Mouse (Mus musculus): ENCODE measurements around the gene Vps33a.

Gene Vps33a

GRCm38 (mm10) chr5:123572357-123573186 lies at the start of gene Vps33a:
Vps33a (minus strand) TSS chr5:123573038.
- peak; percentile 97 for DNase-seq (ENCODE audit: low spot score)

- no peak for DNase-seq (ENCODE audit: low spot score)
These were observed 49.6 kb upstream of the Vps33a start for GRCm38 (mm10) chr5:123622421-123622820.

DNA sequence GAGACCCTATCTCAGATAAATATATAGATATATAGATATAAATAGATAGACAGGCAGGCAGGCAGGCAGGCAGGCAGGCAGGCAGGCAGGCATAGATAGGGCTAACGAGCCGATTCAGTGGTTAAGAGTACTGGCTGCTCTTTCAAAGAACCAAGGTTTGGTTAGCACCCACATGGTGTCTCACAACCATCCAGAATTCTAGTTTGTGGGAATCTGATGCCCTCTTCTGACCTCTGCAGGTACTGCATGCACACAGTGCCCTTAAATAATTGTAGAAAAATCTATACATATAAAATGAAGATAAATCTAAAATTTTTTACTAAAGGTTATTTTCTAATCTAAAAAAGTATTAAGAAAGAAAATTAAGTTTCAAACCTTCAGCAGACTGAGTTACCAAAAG lies 45.7 kb upstream of the Vps33a start:
- no peak for DNase-seq (ENCODE audit: low spot score)

- DNase-seq (ENCODE audit: low spot score): no peak
These were observed 41.4 kb upstream of the Vps33a start for GRCm38 (mm10) chr5:123614246-123614645.

DNA sequence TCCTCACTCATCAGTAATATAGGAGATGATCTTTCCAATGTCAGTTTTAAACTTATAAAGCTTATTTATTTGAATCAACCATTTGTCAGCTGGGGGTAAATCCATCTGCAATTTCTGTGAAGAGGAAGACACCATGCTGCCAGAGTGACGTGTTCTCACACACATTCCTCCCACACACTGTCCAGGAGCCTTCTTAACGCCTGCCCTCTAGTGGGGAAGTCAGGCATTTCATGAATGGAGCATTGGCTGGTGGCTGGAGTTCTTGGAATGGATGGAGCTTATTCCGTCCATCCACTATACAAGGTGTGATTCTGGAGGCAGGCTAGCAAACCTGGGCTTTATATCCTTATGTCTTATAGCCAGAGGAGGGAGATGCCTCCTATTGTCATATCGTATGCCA lies 37.0 kb upstream of the Vps33a start:
- DNase-seq (ENCODE audit: low spot score): peak; percentile 48

DNA sequence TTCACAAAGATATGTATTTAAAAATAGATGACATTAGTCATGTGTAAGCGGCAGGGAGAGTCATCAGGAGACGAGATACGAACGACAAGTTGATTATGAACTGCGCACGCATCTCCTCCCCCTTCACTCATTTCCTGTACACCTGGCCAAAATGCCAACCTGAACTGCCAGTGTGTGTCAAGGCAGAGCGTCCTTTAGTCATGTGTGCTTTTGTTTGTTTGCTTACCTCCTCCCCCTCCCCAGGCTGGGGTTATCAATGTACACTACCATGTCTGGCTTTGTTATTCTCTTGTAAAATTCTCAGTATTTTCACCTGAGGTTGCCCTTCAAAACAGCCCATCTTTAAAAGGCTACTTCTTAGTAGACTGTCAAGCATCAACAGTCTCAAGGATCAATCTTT lies 36.6 kb upstream of the Vps33a start:
- DNase-seq (ENCODE audit: low spot score): no peak

DNA sequence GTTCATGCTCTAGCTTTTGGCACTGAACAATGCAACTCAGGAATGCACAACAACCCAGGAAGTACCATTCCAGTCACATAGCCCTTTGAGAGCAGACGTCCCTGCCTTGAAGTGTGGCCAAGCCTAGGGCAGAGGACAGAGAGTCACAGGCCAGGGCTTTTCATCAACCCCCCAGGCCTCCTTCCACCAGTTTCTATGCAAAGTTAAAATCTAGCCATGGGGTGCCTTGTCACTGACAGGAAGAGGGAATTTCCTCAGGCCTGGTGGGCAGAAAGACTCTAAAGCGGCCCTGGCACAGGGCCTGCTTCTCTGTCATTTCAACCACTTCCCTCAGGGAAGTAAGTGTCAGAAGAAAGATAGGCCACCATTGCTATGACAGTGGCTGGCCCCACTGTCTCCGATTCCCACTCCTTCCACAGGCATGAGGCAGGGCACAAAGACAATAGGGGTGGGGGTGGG lies 34.4 kb upstream of the Vps33a start:
- no peak for DNase-seq (ENCODE audit: low spot score)

- DNase-seq (ENCODE audit: low spot score): peak; percentile 53
These were observed 30.7 kb upstream of the Vps33a start for GRCm38 (mm10) chr5:123603496-123603895.

- DNase-seq (ENCODE audit: low spot score): no peak
These were observed 29.3 kb upstream of the Vps33a start for GRCm38 (mm10) chr5:123602174-123602573.

DNA sequence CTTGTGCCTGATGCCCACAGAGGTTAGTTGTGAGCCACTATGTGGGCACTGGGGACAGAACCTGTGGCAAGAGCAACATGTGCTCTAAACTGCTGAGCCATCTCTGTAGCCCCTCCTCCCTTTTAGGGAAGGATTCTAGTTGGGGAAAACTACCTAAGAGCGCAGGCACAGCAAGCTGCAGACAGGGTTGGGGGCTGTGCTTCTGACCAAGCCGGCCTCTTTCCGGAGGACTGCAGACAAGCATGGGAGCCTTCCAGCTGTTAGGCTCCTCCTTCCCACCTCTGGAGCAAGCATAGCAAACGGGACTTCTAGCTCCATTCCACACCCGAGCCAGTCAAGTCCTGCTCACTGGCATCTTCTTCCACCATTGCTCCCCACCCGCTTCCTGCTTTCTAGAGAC lies 26.5 kb upstream of the Vps33a start:
- DNase-seq (ENCODE audit: low spot score): no peak

- DNase-seq (ENCODE audit: low spot score): no peak
These were observed 20.9 kb upstream of the Vps33a start for GRCm38 (mm10) chr5:123593622-123594280.

GRCm38 (mm10) chr5:123580043-123580442 lies 7.2 kb upstream of the Vps33a start:
- no peak for DNase-seq (ENCODE audit: low spot score)

DNA sequence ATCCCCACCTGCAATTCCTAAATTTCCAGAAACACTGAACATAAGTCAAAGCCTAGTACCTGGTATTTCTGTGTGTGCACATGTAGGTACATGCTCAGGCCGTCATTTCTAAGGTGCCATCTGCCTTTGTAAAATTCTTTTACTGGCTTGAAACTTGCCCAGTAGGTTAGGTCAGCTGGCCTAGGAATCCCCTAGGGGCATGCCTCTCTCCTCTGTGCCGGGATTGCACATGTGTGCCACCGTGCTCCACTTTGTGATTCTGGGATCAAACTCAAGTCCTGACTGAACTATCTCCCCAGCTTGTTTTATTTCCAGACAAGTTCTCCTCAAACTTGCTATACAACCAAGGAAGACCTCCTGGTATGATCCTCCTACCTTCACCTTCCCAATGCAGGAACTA lies 3.9 kb upstream of the Vps33a start:
- DNase-seq (ENCODE audit: low spot score): no peak

DNA sequence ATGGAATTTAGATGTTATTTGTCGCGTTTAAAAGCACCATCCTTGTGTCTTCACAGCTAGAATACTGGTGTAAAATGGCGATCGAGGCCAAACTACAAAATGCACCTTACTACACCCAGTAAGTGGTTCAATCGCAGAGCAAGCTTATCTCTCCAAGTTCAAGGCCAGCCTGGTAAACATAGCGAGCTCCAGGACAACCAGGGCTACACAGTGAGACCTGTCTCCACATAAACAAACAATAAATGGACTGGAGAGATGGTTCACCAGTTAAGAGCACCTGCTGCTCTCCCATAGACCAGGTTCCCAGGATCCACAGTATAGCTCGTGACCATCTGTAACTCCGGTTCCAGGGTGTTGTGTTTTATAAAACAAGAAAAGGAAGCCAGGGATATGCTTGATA lies 524 bp upstream of the Vps33a start:
- no peak for DNase-seq (ENCODE audit: low spot score)

GRCm38 (mm10) chr5:123561128-123561527 lies 11.7 kb downstream of the Vps33a start:
- DNase-seq (ENCODE audit: low spot score): no peak

DNA sequence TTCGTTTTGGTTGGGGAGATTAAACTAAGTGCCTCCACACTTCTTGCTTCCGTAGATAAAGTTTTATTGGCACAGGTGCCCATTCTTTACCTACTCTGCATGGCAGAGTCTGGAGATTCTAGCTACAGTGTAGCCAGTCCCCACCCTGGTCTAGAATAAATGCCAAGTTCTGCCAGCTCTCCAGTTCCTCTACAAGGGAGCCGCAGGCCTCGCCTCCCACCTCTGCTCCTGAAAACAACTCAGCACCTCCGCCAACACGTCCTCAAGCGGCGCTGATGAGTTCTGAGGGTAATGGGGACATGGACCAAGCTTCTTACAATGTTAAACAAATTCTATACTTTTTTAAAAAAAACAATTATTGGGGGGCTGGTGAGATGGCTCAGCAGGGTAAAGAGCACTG lies 13.2 kb downstream of the Vps33a start:
- DNase-seq (ENCODE audit: low spot score): no peak

DNA sequence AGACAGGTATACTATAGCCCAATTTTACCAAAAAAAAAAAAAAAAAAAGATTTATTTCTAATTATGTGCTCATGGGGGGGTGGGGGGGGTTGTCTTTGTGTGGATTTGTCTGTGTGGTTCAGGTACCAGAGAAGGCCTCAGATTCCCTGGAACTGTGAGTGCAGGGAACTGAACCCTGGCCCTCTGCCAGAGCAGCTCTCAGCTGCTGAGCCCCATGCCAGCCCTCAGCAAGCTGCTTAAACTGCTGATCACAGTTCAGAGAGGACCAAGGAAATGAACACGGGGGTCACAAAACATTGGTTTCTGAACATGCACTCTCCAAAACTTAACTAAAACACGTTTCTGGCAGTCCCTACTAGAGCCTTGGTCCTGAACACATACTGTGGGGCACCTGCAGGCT lies 16.4 kb downstream of the Vps33a start:
- DNase-seq (ENCODE audit: low spot score): no peak

DNA sequence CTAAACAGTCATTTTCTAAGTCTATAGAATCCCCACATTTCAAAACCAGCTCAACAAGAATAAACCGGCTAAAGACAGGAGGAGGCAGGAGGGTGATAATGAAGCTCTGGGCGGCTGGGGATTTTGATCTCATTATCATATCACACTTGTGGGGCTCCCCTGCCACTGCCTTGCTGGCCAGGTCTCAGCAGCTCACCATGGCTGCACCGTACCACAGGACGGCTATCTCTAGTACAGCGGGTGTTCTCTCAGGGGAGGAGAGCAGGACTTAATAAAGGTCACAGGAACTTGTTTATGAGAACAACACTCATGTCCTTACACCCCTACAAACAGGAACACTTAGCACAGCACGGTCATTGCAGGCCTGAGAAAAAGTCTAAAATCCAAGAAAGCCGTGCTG lies 17.1 kb downstream of the Vps33a start:
- no peak for DNase-seq (ENCODE audit: low spot score)

GRCm38 (mm10) chr5:123533801-123534200 lies 39.0 kb downstream of the Vps33a start:
- DNase-seq (ENCODE audit: low spot score): peak; percentile 45

GRCm38 (mm10) chr5:123530056-123530455 lies 42.8 kb downstream of the Vps33a start:
- DNase-seq (ENCODE audit: low spot score): no peak

GRCm38 (mm10) chr5:123528641-123529040 lies 44.2 kb downstream of the Vps33a start:
- peak; percentile 68 for DNase-seq (ENCODE audit: low spot score)

DNA sequence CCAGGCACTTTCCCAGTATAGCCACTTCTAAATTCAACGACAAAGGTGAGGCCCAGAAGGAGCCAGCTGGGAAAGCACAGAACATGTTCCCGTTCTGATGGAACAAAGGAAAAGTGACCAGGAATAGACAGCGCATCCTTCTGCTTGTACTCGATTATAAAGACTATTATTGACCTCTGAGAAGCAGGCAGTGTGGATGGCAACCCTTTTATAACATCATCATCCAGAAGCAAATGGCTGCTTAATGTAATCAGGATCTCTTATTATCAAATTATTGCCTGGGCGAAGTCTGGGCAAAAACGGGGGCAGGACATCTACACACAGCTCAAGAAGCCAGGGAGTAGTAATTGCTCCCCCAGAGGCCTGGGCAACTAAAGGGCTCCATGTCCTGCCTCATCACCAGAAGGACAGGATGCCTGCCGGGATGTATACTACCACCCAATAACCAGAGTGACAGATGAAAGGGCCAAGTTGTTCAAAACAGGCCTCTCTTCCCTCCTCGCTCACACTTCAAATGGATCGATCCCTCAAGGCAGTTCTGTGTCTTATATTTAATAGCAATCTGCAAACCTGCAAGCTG lies 46.8 kb downstream of the Vps33a start:
- DNase-seq (ENCODE audit: low spot score): no peak

DNA sequence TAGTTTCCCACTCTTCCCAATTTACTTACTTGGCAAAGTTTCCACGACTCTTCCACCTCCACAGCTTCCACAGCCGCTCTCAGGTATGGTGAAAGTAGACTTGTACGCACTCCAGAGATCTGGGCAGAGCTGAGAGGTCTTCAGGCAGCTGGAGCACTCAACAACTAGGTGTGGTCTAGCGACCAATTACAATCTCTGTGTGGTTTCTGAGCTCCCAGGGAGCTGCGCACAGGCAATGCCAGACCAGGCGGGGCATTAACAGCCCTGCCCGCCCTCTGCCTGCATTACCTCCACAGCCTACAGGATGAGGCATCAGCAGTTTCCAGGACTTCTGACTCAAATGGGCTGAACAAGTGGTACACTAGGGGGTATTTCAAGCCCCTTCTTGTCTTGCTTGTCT lies 47.6 kb downstream of the Vps33a start, which contains the start of gene Gm49027:
Gene Gm49027 (minus strand): TSS at position 208 of the 400 bp plus-strand sequence.
- DNase-seq (ENCODE audit: low spot score): peak; percentile 1
